Mouse (Mus musculus): Measurements from ENCODE around the gene Nrp1.

Nrp1 gene

DNA sequence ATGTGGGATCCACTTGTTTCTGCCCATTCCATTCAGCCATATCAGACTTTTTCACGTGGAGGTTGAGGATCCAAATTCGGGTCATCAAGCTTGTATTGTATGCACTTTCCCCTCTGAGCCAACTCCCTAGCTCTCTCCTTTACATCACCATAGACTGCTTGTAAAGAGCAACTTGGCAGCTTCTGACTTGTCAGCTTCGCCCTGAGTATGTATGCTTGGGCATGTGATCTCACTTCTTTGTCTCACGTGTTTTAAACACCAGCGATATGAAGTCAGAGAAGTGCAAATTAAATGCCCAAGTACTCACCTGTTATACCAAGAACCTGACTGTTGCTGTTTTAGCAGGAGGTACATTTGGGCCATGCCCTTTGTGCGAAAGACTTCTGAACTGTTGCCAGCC lies 12.6 kb downstream of the Nrp1 start:
- no peak for DNase-seq (ENCODE audit: low spot score)

DNA sequence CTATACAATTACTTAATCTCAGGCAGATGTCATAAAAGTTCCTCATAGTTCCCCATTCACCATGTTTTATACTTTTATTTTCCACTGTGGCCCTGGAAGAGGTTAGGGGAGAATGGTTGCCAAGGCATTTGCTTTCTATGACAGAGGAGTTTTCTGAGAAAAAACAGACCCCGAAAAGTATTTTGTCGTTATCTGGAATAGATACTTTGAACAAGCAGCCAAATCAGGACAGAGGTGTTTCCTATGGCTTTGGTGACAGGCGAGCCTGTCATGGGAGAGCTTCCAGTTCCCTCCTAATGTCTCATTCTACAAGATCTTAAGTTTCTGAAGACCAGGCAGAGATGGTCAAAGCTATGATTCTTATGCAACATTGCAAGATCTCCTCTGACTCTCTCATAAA lies 13.4 kb downstream of the Nrp1 start:
- DNase-seq (ENCODE audit: low spot score), result no peak

DNA sequence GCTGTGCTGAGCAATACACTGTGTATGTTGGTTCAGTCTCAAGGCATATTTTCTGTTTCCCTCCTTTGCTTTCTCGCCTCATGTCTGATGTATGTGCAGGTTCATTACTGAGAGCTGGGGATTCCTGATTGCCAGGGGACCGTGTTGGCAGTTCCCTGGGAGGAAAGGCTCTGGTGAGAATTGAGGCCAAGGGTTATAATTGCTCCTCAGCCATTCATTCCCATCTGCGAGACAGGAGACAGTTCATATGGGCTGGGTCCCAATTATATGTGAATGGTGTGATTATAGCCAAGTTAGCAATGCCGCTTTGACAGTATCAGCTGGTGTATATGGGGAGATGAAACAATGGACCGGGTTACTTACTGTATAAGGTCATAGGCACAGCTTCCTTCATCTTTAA lies 14.3 kb downstream of the Nrp1 start:
- DNase-seq (ENCODE audit: low spot score), result no peak

DNA sequence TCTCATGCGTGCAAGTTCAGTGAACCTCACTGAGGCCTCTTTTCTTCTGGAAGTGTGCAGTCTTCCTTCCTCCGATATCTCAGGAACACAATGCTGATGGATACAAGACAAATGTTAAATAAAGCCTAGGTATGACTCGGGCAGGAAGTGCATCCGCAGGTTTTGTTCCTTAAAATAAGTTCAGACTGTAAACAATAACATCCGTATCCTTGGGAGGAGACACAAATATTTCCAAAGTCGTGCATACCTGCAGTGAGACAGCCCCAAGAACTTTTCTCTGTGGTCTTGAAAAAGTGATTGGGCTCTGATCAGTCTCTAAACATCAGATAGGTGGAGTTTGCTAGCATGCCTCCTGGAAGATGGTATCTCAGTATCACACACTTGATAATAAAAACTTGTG lies 15.0 kb downstream of the Nrp1 start:
- DNase-seq (ENCODE audit: low spot score), result no peak

DNA sequence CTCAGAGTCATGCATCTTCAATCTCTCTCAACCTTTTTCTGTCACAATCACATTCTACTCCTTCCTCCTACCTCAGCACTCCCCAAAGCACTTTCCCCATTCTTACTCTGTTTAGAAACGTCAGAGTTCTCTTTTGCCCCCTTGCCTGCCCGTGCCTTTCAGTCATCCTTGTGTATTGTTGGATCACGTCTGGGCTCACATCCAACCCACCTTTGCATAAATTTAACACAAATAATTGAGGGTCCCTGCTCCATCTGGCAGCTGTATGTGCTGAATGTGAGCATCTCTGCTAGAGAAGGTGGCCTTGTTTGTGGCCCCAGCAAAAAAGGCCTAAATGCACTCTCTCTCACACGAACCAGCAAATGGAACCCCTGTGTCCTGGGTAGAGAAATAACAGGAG lies 16.9 kb downstream of the Nrp1 start:
- no peak for DNase-seq (ENCODE audit: low spot score)

- no peak for DNase-seq (ENCODE audit: low spot score)
Observed at GRCm38 (mm10) chr8:128383176-128383575, 24.8 kb downstream of the Nrp1 start.

DNA sequence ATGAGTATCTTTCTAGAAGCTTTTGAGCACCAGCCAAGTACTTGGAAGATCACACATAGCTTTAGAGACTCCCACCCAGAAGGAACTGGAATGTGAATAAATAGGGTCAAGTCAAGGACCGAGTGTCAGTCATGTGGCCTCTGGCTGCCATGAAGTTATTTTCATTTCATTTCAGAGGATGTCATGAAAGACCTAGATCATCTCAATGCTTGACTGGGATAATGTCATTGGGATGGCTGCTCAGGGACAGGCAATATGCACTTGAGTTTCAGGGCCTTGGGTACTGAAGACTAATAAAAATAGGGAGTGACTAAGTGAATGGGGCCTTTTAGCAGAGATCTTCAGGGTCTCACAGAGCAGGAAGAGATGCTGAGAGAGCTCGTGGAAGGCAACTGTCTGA lies 26.0 kb downstream of the Nrp1 start:
- no peak for DNase-seq (ENCODE audit: low spot score)

- no peak for DNase-seq (ENCODE audit: low spot score)
Observed at GRCm38 (mm10) chr8:128384921-128385332, 26.5 kb downstream of the Nrp1 start.

DNA sequence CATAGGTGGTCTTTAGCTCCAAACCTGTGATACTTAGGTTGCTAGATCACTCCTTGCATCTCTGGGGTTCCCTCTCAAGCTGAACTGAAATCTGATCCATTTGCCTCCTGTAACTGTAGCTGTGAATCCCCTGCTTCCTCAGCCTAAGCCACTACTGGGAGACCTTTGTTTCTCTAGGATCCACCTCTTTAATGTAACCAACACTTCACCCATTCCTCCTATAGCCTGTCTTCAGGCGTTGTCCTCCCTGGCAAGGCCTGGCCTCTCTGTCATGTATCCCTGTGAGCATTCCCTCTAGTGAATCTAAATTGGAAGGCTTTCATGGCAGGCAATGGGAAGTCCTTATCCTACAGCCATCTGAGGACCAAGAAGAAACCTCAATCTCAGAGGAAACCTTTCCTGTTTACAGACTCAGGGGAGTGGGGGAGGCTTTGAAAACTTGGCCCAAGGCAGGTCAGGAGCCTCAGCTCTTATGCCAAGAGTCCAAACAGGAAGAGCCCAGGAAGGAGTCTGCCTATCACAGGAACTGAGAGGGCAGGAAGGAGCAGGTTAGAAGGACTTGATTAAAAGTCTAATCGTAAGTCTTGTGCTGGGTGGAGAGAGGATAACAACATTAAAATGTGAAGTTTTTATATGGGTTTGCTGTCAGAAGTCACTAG lies 28.7 kb downstream of the Nrp1 start:
- no peak for DNase-seq (ENCODE audit: low spot score)

- no peak for DNase-seq (ENCODE audit: low spot score)
Observed at GRCm38 (mm10) chr8:128390759-128391158, 32.4 kb downstream of the Nrp1 start.

DNA sequence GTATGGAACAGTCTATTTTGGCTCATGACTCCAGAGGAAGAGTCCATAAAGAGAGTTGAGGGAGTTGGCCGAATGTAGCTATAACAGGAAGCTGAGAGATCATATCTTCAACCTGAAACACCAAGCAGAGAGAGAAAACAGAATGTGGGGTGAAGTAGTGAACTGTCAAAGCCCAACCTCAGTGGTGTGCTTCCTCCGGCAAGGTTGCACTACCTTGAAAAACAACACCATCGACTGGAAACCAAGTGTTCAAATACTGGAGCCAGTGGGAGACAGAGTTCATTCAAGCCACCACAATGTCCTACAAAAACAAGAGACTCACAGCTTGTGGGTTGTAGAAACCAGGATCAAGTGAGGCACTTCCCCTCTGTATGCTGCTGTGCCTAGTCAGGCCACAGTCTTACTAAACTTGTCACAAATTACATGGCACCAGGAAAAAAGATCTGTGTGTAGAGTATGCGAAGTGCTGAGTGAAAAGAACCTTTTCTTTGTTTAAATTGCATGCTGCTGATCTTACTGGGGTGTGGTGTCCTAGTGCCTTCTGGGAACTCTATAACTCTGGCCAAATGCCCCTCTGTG lies 32.9 kb downstream of the Nrp1 start:
- DNase-seq (ENCODE audit: low spot score), result no peak

DNA sequence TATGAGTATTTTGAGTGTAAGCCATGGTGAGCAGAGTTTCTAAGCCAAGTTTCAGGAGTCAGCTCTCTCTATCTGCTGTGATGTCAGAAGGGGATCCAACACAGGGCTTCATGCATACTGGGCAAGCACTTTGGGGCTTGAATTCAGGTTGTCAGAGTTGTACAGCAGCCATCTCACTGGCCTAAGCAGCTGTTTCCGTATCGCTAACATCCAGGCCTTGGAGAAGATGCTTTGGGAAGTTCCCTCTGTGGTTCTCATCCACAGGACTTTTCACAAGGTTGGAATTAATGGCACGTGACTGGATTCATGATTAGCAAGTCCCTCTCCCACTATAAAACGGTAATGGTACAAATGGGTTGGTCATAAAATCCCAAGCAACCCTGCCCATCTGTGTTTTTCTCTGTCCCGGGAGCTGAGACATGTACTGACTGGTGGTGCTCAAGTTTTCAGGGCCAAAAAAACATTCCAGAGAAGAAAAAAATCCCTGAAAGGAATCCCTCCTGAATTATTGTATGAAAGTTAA lies 36.3 kb downstream of the Nrp1 start:
- DNase-seq (ENCODE audit: low spot score), result no peak

GRCm38 (mm10) chr8:128396968-128397367 lies 38.6 kb downstream of the Nrp1 start:
- DNase-seq (ENCODE audit: low spot score), result no peak

- DNase-seq (ENCODE audit: low spot score), result no peak
Observed at GRCm38 (mm10) chr8:128397441-128397840, 39.0 kb downstream of the Nrp1 start.

DNA sequence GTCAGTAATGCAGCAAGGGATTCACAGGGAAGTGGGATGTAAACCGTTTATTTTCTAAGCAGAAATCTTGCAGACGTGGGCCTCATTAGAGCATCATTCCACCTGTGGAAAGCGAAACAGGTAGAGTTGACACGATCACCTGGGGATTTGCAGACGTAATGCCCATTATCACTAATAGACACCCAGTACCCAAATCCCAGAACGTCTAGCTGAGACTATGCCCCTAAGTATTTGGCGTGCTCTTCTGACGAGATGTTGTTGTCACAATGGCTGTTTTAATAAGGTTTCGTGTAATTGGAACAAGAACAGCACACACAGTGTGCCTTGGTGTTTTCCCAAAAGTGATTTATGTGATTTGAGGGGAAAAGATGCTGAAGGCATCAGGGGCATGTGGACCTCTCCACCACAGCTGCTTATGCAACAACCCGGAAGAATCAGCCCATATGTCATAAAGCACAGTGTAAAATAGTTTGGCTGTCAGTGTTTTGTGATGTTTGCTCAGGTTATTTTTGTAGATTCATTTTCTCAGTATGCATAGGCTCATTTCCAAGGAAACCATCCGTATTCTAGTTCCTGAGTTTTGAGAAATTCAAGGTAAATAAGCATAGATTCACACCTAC lies 40.2 kb downstream of the Nrp1 start:
- DNase-seq (ENCODE audit: low spot score), result no peak

DNA sequence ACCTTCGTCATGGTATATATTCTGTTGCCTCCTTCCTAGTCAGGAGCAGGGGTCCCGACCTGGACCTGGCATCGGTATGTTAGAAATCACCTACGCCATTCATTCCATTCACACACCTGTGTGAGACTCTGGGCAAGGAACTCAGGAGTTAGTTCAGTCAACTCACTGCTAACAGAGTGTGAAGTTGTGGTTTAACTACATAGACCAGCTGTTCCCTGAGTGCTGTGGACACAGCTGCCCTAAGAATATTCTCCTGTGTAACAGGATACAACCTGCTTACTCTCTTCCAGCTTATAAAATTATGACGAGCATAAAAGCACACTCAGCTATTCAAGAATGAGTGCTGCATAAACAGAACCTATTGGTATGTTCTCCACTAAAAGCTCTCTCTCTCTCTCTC lies 41.9 kb downstream of the Nrp1 start:
- DNase-seq (ENCODE audit: low spot score), result no peak

DNA sequence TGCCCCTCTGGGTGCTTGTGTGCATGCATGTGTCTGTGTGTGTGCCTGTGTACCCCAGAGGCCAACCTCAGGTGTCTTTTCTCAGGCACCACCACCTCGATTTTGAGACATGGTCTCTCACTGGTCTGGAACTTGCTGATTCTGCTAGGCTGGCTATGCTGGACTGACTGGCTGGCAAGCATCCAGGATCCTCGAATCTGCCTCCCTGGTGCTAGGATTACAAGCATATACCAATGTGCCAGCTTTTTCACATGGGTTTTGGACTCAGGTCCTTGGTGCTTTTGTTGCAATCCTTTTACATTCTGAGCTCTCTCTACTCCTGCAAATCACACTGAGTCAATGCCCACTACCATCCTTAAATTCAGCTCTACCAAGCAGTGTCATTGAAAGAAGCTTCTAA lies 46.5 kb downstream of the Nrp1 start:
- DNase-seq (ENCODE audit: low spot score), result no peak

DNA sequence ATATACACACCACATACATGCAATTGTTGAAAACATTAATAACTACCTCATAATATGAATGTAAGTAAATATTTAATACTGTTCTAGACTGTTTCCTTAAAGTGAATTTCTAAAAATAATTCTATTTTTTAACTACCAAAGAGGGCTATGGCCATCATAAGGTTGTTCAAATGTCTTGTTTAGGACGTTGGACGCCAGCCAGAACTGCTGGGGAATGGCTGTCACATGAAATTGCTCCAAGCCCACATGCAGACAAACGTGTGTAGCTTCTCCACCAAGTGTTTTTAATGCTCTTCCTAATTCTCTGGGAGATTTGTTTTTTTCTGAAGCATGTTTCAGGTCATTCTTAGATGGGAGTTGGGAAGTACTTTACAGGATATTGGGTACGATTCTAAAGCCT lies 55.0 kb downstream of the Nrp1 start:
- no peak for DNase-seq (ENCODE audit: low spot score)

DNA sequence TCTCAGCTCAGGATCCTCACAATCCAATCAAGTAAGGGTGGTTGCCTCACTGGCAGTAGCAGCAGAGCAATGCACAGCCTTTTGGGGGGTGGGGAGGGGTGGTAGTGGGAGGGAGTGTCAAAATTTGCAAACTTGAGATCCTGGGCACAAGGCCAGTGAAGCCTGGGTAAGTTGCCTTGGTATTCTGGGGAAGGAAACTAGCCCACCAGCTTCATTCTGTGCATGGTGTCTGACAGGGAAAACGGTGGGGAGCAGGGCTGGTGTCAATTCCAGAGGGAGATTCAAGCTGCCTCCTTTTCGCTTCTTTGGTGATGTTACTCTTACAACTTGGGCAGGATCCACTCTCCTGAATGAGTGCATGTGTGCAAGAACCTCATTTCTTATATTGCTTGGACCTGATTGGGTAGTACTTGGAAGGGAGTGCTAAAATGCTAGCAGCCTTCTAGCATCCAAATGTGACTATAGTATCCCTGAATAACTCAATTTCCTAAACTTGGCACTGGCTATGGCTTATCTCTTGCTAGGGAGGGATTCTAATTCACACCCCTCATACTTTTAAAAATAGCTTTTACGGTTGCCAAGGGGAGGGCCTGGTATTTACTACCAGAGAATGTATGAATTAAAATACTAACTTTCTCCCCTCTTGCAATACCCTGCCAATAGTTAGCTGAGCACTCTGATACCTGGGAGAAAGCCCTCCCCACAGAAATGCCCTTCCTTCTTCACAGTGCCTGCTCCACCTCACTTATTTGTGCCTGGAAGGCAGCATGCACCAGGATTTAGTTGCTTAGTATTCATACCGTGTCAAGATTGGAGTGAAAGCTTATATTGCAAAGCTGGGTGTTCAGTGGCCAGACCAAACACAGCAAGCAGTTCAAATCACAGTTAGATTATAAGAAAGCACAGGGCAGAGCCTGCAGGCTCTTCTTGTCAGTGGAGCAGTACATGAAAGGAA lies 57.6 kb downstream of the Nrp1 start:
- no peak for DNase-seq (ENCODE audit: low spot score)

DNA sequence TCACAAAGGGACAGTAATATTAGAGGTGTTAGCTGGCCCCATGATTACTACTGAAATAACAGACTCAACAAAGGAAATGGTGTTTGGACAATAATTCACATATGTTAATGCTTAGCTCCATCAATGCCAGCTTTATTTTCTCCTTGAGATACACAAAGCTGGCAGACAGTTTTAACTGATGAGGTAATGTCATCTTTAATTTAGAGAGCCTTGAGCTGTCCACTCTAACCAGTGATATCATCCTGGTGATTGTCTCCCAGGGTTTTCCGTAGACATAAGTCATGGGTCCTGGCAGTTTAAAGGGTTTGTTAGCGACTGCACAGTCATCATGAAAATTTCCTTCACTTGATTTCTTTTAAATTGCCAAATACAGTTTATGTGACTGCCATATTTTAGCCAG lies 58.5 kb downstream of the Nrp1 start:
- DNase-seq (ENCODE audit: low spot score), result no peak

DNA sequence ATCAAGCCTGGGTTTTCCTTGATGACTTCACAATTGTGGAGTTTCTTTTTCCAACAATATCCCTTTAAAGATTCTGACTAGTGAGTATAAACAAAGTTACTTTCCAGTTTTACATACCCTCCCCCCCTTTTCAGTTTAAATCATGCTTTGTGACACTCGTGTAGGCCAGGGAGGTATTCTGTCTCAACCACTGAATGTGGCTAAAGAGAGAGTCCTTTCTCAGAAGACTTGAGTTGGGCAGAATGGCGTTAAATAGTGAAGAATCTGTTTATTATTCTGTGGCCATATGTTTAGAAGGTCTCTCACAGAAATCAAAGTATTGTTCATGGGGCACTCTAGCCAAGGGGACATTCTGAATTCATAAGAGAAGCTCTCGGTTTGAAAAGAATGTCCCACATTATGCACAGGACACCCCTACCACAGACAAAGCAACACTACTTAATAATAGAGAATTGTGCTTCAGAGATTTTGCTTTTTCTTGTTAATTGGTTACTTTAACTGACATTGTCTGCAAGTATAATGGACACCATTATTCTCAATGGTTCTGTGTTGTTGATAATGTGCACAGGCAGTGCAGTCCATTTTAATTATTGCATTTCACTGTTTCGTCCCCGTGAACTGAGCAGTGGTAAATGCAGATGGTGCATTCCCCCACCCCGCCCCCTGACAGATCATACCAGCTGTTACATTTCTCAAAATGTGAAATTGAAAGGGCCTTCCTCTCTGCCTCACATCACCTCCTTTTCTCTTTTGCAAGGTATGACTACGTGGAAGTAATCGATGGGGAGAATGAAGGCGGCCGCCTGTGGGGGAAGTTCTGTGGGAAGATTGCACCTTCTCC lies 59.8 kb downstream of the Nrp1 start:
- DNase-seq (ENCODE audit: low spot score), result no peak

GRCm38 (mm10) chr8:128419984-128420383 lies 61.6 kb downstream of the Nrp1 start:
- DNase-seq (ENCODE audit: low spot score), result no peak

All from ovary, postnatal 14 days (tissue).